Mouse (Mus musculus) ES-E14 (cell line): ENCODE measurements at regions not wholly inside any gene's neighbourhood (a gene's known extent, or its start where the extent isn't known, plus 50 kb on each side); places are given as distances from the start of the nearest gene placed in this dataset.

Source experiments
- CHD2 ChIP-seq: IDR thresholded peaks from 2 replicates; pipeline ENCODE4 v1.6.1; 2014; ENCODE audit warnings: mild to moderate bottlenecking, low read depth, low read length, inconsistent platforms
- HCFC1 ChIP-seq: IDR thresholded peaks from 2 replicates; pipeline ENCODE4 v1.6.1; 2012; ENCODE audit warnings: low read length, inconsistent platforms, borderline replicate concordance; ENCODE audit not compliant: insufficient read depth
- ZC3H11A ChIP-seq: IDR thresholded peaks from 2 replicates; pipeline ENCODE4 v1.6.1; 2012; ENCODE audit warnings: low read depth, mild to moderate bottlenecking, inconsistent platforms, low read length, borderline replicate concordance

DNA sequence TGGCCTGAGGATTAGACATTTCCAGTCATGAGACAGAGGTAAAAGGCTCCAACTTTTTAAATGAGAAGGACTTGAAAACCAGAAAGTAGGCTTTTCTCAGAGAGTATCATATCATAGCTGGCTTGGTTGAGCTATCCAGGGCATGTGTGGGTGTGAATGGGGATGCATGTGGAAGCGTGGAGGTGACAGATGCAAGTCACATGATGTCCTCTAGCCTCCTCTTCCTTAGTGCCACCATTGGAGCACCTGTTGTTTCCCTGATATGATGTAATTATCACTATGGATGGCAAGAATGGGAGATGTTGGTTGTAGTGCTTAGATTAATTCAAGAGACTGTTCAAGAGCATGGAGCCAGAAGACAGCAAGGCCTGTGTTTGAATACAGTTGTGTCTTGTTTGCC lies 510.0 kb downstream of the Ccdc171 start:
- no peak for TF ChIP-seq CHD2
- no peak for TF ChIP-seq ZC3H11A
- TF ChIP-seq HCFC1, result no peak
